Mouse (Mus musculus) myocyte (in vitro differentiated cells): ENCODE measurements around the gene Gm42674.

Experiments used
- MYOG ChIP-seq, 3 experiments: IDR thresholded peaks; one replicate each; pipeline ENCODE4 v1.6.1; 2011; ENCODE audit warnings: control low read depth in 2 of 3, low read depth in 2 of 3, mild to moderate bottlenecking in 2 of 3; ENCODE audit not compliant: insufficient read length in 2 of 3, control insufficient read depth in 1 of 3, insufficient read depth in 1 of 3
- POLR2A ChIP-seq: IDR thresholded peaks from one replicate; pipeline ENCODE4 v1.6.1; 2011; ENCODE audit warnings: low read depth, mild to moderate bottlenecking, control low read depth, moderate library complexity; ENCODE audit not compliant: insufficient read length
- SRF ChIP-seq: IDR thresholded peaks from one replicate; pipeline ENCODE4 v1.6.1; 2011; ENCODE audit warnings: low read depth; ENCODE audit not compliant: control insufficient read depth, insufficient read length

GRCm38 (mm10) chr3:90611494-90611893, 9.8 kb downstream of the Gm42674 start:
- TF ChIP-seq SRF: no peak
- TF ChIP-seq MYOG (IDR thresholded peaks at IDR 0.05; ENCODE audit: control insufficient read depth in 1 of 3, insufficient read depth in 1 of 3, insufficient read length in 2 of 3, low read depth in 2 of 3): no peak
- no peak for TF ChIP-seq POLR2A
